Mouse (Mus musculus) heart, postnatal 4 days (tissue): ENCODE data around the gene Rpn2. TPM values are rescaled to one million over a fixed set of nuclear protein-coding genes. Genes with fewer than 3 reads are reported as not detected.
A peak's percentile ranks its signal among the peaks of the same experiment; 100 is the strongest.

Source experiments
- DNase-seq: peaks from one replicate; pipeline ENCODE4 v3.0.0; 2021
- total RNA-seq, 2 experiments: library from RNA; stranded (reverse); gene quantifications; 2 replicates each; pipeline ENCODE4 v1.2.3; 2021

The Rpn2 gene
- total RNA-seq, 2 experiments from 2014 or later, result 130 to 137 TPM

GRCm38 (mm10) chr2:157310963-157311637 lies 32.3 kb downstream of the Rpn2 start:
- no peak for DNase-seq

GRCm38 (mm10) chr2:157313718-157314117 lies 34.9 kb downstream of the Rpn2 start:
- no peak for DNase-seq

- DNase-seq, result no peak
Observed at GRCm38 (mm10) chr2:157314310-157314709, 35.5 kb downstream of the Rpn2 start.

- DNase-seq, result no peak
Observed at GRCm38 (mm10) chr2:157315486-157315885, 36.7 kb downstream of the Rpn2 start.

GRCm38 (mm10) chr2:157316358-157316933 lies 37.6 kb downstream of the Rpn2 start:
- DNase-seq, result no peak

GRCm38 (mm10) chr2:157317220-157317619 lies 38.4 kb downstream of the Rpn2 start:
- DNase-seq, result no peak

GRCm38 (mm10) chr2:157320135-157320534 lies 41.3 kb downstream of the Rpn2 start:
- DNase-seq, result no peak

- no peak for DNase-seq
Observed at GRCm38 (mm10) chr2:157320886-157321285, 42.1 kb downstream of the Rpn2 start.

GRCm38 (mm10) chr2:157322029-157322766 lies 43.4 kb downstream of the Rpn2 start:
- no peak for DNase-seq

GRCm38 (mm10) chr2:157325238-157325637 lies 46.4 kb downstream of the Rpn2 start:
- no peak for DNase-seq

GRCm38 (mm10) chr2:157328106-157328505 lies 49.3 kb downstream of the Rpn2 start:
- DNase-seq, result no peak

GRCm38 (mm10) chr2:157328570-157328969 lies 49.8 kb downstream of the Rpn2 start:
- peak; percentile 20 for DNase-seq

GRCm38 (mm10) chr2:157332059-157332458 lies 53.2 kb downstream of the Rpn2 start:
- DNase-seq, result no peak

GRCm38 (mm10) chr2:157338663-157339062 lies 59.8 kb downstream of the Rpn2 start:
- DNase-seq, result peak; percentile 80

- DNase-seq, result no peak
Observed at GRCm38 (mm10) chr2:157339532-157339931, 60.7 kb downstream of the Rpn2 start.

- DNase-seq, result no peak
Observed at GRCm38 (mm10) chr2:157340221-157340741, 61.5 kb downstream of the Rpn2 start.

- peak; percentile 86 for DNase-seq
Observed at GRCm38 (mm10) chr2:157341554-157342270, 62.9 kb downstream of the Rpn2 start.

GRCm38 (mm10) chr2:157342328-157342926 lies 63.6 kb downstream of the Rpn2 start:
- DNase-seq, result no peak

- DNase-seq, result no peak
Observed at GRCm38 (mm10) chr2:157343337-157343736, 64.5 kb downstream of the Rpn2 start.

- peak; percentile 49 for DNase-seq
Observed at GRCm38 (mm10) chr2:157347361-157348159, 68.7 kb downstream of the Rpn2 start, which contains the start of gene Ghrh. Gene Ghrh, minus strand, starts transcription at chr2:157347506.

- DNase-seq, result no peak
Observed at GRCm38 (mm10) chr2:157349121-157349778, 70.4 kb downstream of the Rpn2 start.
